Mouse (Mus musculus): Measurements from ENCODE around the gene Casz1.

DNA sequence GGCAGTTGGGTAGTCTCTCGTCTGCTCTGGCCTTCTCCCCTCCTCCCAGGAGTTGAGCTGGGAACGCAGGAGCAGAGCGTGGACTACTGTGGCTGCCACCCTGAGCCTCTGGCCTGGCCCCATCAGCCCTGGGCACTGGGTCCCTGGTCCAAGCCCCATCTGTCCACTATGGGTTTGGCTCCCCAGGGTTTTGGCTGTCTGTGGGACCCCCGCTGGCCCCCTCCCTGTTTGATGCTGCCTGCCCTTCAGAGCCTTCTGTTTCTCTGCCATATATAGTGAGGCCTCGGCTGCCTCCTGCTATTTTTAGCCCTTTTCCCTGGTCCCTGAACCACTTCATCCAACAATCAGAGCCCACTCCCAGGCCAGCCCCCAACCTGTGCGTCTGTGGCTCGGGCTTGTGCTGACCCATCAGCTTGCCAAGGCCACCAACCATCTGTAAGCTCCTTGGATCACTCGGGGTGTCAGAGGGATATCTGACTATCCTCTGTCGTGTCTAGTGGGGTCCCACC, 126.5 kb downstream of the Casz1 start:
- TF ChIP-seq CTCF (IDR thresholded peaks at IDR 0.05; ENCODE audit: low read depth, low read length), result no peak
- TF ChIP-seq POLR2A (IDR thresholded peaks at IDR 0.05; ENCODE audit: borderline replicate concordance, low read depth, low read length), result no peak
